Mouse (Mus musculus) kidney, embryonic 14.5 days (tissue): ENCODE results near the gene Ranbp10. TPM values are rescaled to one million over a fixed set of nuclear protein-coding genes. Genes with fewer than 3 reads are reported as not detected.

ENCODE experiments used
- ATAC-seq: fragments of 200-750 bp; cut with Nextera tagmentation; 2 replicates; pipeline ENCODE4 v1.8.0; 2017; ENCODE audit warnings: moderate number of reproducible peaks, mild to moderate bottlenecking, moderate TSS enrichment, moderate library complexity; ENCODE audit not compliant: low FRiP score, low TSS enrichment
- H3K27ac ChIP-seq: fragments of 300-500 bp; sonication (generic); 2 replicates; pipeline ENCODE4 v1.5.1; 2014; ENCODE audit warnings: low read depth, mild to moderate bottlenecking, low read length, moderate library complexity, mixed read lengths
- H3K27me3 ChIP-seq: fragments of 300-500 bp; sonication (generic); 2 replicates; pipeline ENCODE4 v1.6.1; 2014; ENCODE audit warnings: mild to moderate bottlenecking, low read length; ENCODE audit not compliant: control insufficient read depth, insufficient read depth
- H3K36me3 ChIP-seq: fragments of 300-500 bp; sonication (generic); 2 replicates; pipeline ENCODE4 v1.6.1; 2014; ENCODE audit warnings: low read length, mixed read lengths; ENCODE audit not compliant: control insufficient read depth, insufficient read depth
- H3K4me1 ChIP-seq: fragments of 300-500 bp; sonication (generic); 2 replicates; pipeline ENCODE4 v1.6.1; 2014; ENCODE audit warnings: low read length, mixed read lengths; ENCODE audit not compliant: control insufficient read depth, insufficient read depth
- H3K4me2 ChIP-seq: fragments of 300-500 bp; sonication (generic); replicated peaks from 2 replicates; pipeline ENCODE4 v1.6.1; 2014; ENCODE audit warnings: low read depth, mild to moderate bottlenecking, low read length
- H3K4me3 ChIP-seq: fragments of 300-500 bp; sonication (generic); 2 replicates; pipeline ENCODE4 v1.5.1; 2014; ENCODE audit warnings: mild to moderate bottlenecking, low read length
- H3K9ac ChIP-seq: fragments of 300-500 bp; sonication (generic); 2 replicates; pipeline ENCODE4 v1.6.1; 2014; ENCODE audit warnings: low read depth, mild to moderate bottlenecking, low read length, moderate library complexity
- H3K9me3 ChIP-seq: fragments of 300-500 bp; sonication (generic); 2 replicates; pipeline ENCODE4 v1.6.1; 2016; ENCODE audit warnings: low read length; ENCODE audit not compliant: control insufficient read depth
- WGBS: fragments of 180-500 bp; shearing (Covaris S2); extraction: QIAGEN DNeasy Blood & Tissue Kit; methylation state at CpG from one replicate; pipeline ENCODE4 v1.1.7; 2014; 5-methylcytosine and 5-hydroxymethylcytosine counted together
- polyA plus RNA-seq: library from polyadenylated mRNA; unstranded; fragments of >200 nt; fragmentation: Nextera tagmentation; extraction: Ambion mirVana; gene quantifications from 2 replicates; pipeline ENCODE4 v1.2.1, GENCODE M21; 2014

Ranbp10 gene
- polyA plus RNA-seq, 1 experiment from 2014 or later = 14.9 TPM

DNA sequence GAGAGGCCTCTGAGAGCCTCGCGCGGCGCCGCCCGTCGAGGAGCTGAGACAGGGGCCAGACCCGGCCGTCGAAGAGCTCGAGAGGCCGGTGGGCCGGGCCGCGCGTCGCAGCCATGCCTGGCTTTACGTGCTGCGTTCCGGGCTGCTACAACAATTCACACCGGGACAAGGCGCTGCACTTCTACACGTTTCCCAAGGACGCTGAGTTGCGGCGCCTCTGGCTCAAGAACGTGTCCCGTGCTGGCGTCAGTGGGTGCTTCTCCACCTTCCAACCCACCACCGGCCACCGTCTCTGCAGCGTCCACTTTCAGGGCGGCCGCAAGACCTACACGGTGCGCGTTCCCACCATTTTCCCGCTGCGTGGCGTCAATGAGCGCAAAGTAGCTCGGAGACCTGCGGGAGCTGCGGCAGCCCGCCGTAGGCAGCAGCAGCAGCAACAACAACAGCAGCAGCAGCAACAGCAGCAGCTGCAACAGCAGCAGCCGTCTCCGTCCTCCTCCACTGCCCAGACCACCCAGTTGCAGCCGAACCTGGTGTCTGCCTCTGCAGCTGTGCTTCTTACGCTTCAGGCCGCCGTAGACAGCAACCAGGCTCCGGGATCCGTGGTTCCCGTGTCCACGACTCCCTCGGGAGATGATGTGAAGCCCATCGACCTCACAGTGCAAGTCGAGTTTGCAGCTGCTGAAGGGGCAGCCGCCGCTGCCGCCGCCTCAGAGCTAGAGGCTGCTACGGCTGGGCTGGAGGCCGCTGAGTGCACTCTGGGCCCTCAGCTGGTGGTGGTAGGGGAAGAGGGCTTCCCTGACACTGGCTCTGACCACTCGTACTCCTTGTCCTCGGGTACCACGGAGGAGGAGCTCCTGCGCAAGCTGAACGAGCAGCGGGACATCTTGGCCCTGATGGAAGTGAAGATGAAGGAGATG lies 28.4 kb upstream of the Ranbp10 start:
- under 1% methylated on average over 67 of the region's 71 CpGs for WGBS
- H3K36me3 ChIP-seq = 0 out of 2 replicates have a peak, but pooled peaks cover 3% of the 10 kb centered on the region
- H3K9me3 ChIP-seq = no peaks in the 10 kb centered on the region
- peak; percentile 1; the same call in 1 of the 2 replicates for ATAC-seq
- peak overlapping the region; percentile 85 for H3K9ac ChIP-seq
- H3K4me3 ChIP-seq = peak overlapping the region; percentile 82
- peak overlapping the region; percentile 96 for H3K4me2 ChIP-seq
- peaks cover 29% of the 10 kb centered on the region for H3K4me1 ChIP-seq
- H3K27me3 ChIP-seq = no peaks in the 10 kb centered on the region
- H3K27ac ChIP-seq = peak overlapping the region; percentile 65

DNA sequence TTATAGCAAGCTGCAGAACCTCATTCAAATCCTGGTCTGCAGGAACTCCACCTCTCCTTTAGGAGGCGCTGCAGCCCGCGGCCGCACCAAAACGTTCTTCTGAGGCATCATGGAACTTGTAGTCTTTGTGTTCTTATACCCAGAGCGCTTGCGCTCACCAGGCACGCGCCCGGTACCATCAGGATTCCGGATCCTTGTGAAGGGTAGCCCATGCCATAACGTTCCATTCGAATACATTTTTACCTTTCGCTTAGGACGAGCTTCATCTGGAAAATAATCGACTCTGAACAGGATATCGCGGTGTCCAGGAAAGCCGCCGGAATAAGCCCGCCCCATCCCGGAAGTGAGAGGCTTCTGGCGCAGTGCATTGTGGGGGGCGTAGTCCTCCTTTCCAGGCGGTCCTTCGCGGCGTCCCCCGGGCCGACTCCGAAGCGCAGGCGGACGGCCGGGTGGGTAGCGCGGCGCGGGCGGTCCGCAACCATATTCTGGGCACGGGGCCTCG lies 27.6 kb upstream of the Ranbp10 start, which contains the start of gene Thap11:
Thap11 (plus strand) TSS at position 418 of the 502 bp plus-strand sequence.
- peak within 1 kb of the TSS; percentile 85 for H3K9ac ChIP-seq
- H3K4me3 ChIP-seq = peak within 1 kb of the TSS; percentile 82
- peak within 1 kb of the TSS; percentile 96 for H3K4me2 ChIP-seq
- under 1% methylated on average over 43 of the region's 43 CpGs for WGBS
- 0 out of 2 replicates have a peak, but pooled peaks cover 3% of the 10 kb centered on the region for H3K36me3 ChIP-seq
- H3K9me3 ChIP-seq = no peaks in the 10 kb centered on the region
- H3K4me1 ChIP-seq = peaks cover 29% of the 10 kb centered on the region
- ATAC-seq = peak; percentile 89
- peak within 1 kb of the TSS; percentile 65 for H3K27ac ChIP-seq
- no peaks in the 10 kb centered on the region for H3K27me3 ChIP-seq

DNA sequence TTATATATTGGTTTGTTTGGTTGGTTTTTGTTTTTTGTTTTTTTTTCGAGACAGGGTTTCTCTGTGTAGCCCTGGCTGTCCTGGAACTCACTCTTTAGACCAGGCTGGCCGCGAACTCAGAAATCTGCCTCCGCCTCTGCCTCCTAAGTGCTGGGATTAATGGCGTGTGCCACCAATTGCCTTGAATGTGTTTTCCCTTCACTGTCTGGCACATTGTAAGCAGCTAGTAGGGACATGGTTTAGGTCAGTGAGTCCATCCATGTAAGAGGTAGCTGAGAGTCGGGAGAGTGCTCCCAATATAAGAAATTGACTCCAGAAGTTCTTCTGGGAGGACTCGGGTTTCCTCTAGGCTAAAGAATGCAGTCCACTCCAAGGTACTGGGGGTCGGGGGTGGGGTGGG lies 27.2 kb upstream of the Ranbp10 start:
- Histone ChIP-seq H3K27me3 (no peaks in the 10 kb centered on the region), H3K27ac (peak overlapping the region; percentile 51; the same call in 1 of the 2 replicates), H3K4me1 (peaks cover 25% of the 10 kb centered on the region), H3K9ac (peak overlapping the region; percentile 85; the same call in 1 of the 2 replicates), H3K9me3 (no peaks in the 10 kb centered on the region), H3K4me3 (peak overlapping the region; percentile 82), H3K4me2 (peak overlapping the region; percentile 35; the same call in 1 of the 2 replicates), H3K36me3 (peaks cover 4% of the 10 kb centered on the region)
- 25% methylated on average over 8 of the region's 8 CpGs for WGBS
- no peak; the same call in 1 of the 2 replicates for ATAC-seq

DNA sequence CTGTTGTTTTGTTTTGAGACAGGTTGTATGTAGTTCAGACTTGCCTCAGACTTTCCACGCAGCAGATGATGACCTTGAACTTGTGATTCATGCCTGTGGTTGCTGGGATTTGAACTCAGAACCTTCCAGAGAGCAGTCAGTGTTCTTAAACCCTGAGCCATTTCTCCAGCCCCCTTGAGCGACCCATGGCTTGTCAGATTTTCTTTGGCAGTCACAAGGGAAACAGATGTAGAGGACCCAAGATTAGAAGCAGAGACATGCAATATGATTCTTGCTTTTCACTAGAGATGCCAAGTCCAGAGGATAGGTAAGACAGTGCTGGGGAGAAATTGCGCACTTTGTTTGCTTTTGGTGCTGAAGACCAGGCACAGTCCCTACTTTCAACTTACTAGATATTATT lies 26.0 kb upstream of the Ranbp10 start, which contains the start of gene Cenpt:
Cenpt (minus strand) TSS at position 101 of the 400 bp plus-strand sequence.
- Histone ChIP-seq H3K4me2 (no peak within 1 kb of the TSS), H3K4me3 (no peak within 1 kb of the TSS), H3K9ac (no peak within 1 kb of the TSS), H3K27me3 (no peaks in the 10 kb centered on the region), H3K9me3 (no peaks in the 10 kb centered on the region), H3K4me1 (peaks cover 21% of the 10 kb centered on the region; the same call in 1 of the 2 replicates), H3K27ac (no peak within 1 kb of the TSS), H3K36me3 (peaks cover 15% of the 10 kb centered on the region)
- WGBS = 93% methylated on average over 3 of the region's 3 CpGs
- ATAC-seq = no peak

DNA sequence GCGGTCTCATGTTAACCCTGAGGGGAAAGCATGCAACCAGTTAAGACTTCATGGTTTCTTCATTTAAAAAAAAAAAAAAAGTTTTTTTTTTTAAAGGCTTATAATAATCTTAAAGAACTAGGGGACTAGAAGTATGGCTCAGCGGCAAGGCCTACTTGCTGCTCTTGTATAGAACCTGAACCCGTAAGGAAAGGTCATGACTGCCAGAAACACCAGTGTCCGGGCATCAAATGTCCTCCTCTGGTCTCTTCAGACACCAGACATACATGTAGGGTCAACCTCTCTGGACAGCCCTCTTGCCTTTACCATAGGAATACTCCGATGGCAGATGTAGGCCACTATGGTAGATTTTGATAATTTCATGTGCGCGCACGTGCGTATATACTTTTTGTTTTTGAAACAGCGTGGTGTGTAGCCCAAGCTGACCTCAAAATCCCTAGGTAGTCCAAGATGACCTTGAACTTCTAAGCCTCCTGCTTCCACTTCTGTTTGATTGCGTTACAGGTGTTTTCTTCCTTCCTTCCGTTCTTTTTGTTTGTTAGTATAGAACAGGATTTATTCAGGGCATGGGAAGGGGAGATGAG lies 25.1 kb upstream of the Ranbp10 start:
- Histone ChIP-seq H3K4me2 (no peak overlapping the region), H3K4me3 (no peak overlapping the region), H3K4me1 (peaks cover 18% of the 10 kb centered on the region; the same call in 1 of the 2 replicates), H3K9ac (no peak overlapping the region), H3K9me3 (no peaks in the 10 kb centered on the region), H3K36me3 (peaks cover 20% of the 10 kb centered on the region), H3K27ac (no peak overlapping the region), H3K27me3 (no peaks in the 10 kb centered on the region)
- 80% methylated on average over 12 of the region's 12 CpGs for WGBS
- 0 out of 2 replicates have a peak, but pooled peaks have one; percentile 0 for ATAC-seq

DNA sequence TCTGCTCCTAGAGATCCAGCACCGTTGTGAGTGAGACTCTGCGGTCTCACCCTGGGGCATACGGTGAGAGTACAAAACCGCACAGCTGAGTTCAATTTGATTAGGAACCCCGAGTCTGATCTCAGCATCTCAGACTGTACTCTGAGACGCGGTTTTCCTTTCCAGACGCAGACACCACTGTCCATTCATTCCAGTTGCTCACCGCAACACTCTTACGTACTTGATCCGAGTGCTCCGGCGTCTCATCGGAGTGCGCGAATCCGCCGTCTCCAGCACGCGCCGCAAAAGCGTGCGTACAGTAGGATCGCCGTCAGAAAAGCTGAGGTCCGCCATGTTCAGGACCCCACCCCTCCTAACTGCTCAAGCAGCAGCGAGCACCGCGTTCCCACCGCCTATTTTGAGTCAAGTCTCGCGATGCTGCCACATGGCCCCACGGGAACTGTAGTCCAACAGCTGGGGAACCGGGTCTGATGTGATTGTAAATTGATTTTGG lies 24.5 kb upstream of the Ranbp10 start:
- H3K9ac ChIP-seq = peak overlapping the region; percentile 59
- peaks cover 12% of the 10 kb centered on the region; the same call in 1 of the 2 replicates for H3K4me1 ChIP-seq
- peak; percentile 80 for ATAC-seq

DNA sequence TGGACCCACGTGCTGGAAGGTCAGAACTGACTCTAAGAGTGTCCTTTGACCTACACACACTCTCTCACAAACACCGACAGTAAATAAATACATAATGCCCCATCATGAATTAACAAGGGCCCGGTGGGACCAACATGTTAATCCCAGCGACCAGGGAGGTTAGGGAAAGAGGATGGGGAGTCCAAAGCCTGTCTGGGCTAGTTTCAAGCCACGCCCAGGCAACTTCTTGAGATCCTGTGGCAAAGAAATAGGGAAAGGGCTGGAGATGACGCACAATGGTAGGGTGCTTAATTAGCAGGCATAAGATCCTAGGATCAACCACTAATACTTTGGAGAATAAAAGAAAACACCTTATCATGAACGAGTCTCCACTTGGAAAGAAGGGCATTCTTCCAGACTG lies 23.5 kb upstream of the Ranbp10 start:
- Histone ChIP-seq H3K27ac (no peak overlapping the region), H3K4me2 (peak overlapping the region; percentile 28), H3K36me3 (peaks cover 36% of the 10 kb centered on the region), H3K4me1 (peaks cover 7% of the 10 kb centered on the region; the same call in 1 of the 2 replicates), H3K9me3 (no peaks in the 10 kb centered on the region), H3K9ac (no peak overlapping the region; the same call in 1 of the 2 replicates), H3K27me3 (no peaks in the 10 kb centered on the region), H3K4me3 (peak overlapping the region; percentile 9; the same call in 1 of the 2 replicates)
- 80% methylated on average over 7 of the region's 7 CpGs for WGBS
- no peak for ATAC-seq

More for the DNA sequence above, 24.5 kb upstream of the Ranbp10 start:
- under 1% methylated on average over 34 of the region's 34 CpGs for WGBS
- no peaks in the 10 kb centered on the region for H3K27me3 ChIP-seq
- peak overlapping the region; percentile 53 for H3K4me3 ChIP-seq
- H3K9me3 ChIP-seq = no peaks in the 10 kb centered on the region
- H3K36me3 ChIP-seq = peaks cover 25% of the 10 kb centered on the region
- H3K27ac ChIP-seq = no peak overlapping the region
- peak overlapping the region; percentile 49 for H3K4me2 ChIP-seq

DNA sequence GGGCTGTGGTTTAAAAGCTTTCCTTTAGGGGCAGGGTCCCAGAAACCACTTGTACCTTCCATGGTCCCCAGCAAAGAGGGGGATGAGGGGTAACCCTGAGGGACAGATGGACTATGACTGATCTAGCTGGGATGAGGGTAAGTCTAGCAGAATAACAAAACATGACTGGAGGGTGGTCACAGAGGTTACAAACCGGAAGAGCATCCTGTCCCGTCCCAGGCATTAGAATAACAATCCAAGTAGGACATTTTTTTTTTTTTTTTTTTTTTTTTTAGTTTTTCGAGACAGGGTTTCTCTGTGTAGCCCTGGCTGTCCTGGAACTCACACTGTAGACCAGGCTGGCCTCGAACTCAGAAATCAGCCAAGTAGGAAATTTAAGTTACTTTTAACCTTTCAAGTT lies 22.9 kb upstream of the Ranbp10 start:
- H3K4me2 ChIP-seq = no peak overlapping the region; the same call in 1 of the 2 replicates
- H3K9ac ChIP-seq = no peak overlapping the region
- ATAC-seq = no peak
- H3K36me3 ChIP-seq = peaks cover 42% of the 10 kb centered on the region
- 81% methylated on average over 4 of the region's 4 CpGs for WGBS
- H3K4me1 ChIP-seq = peaks cover 7% of the 10 kb centered on the region; the same call in 1 of the 2 replicates
- H3K4me3 ChIP-seq = no peak overlapping the region
- no peaks in the 10 kb centered on the region for H3K9me3 ChIP-seq
- H3K27ac ChIP-seq = no peak overlapping the region
- H3K27me3 ChIP-seq = no peaks in the 10 kb centered on the region
